Mouse (Mus musculus): ENCODE results near the gene Gm6169.
A peak's percentile ranks its signal among the peaks of the same experiment; 100 is the strongest.

Gm6169 gene

GRCm38 (mm10) chr13:97070931-97071625, 28.0 kb downstream of the Gm6169 start:
- DNase-seq (ENCODE audit: low read depth, low spot score): peak; percentile 91

- DNase-seq (ENCODE audit: low read depth, low spot score): no peak
Measured at GRCm38 (mm10) chr13:97068151-97068550, 30.9 kb downstream of the Gm6169 start.

- DNase-seq (ENCODE audit: low read depth, low spot score): peak; percentile 81
Measured at GRCm38 (mm10) chr13:97067691-97068090, 31.3 kb downstream of the Gm6169 start.

- DNase-seq (ENCODE audit: low read depth, low spot score): peak; percentile 98
Measured at GRCm38 (mm10) chr13:97066649-97067550, 32.1 kb downstream of the Gm6169 start, which contains the start of gene Fam169a. Gene Fam169a, plus strand, starts transcription at chr13:97067286.

- DNase-seq (ENCODE audit: low read depth, low spot score): peak; percentile 88
Measured at GRCm38 (mm10) chr13:97064844-97065621, 34.0 kb downstream of the Gm6169 start.

- peak; percentile 60 for DNase-seq (ENCODE audit: low read depth, low spot score)
Measured at GRCm38 (mm10) chr13:97064413-97064812, 34.6 kb downstream of the Gm6169 start.

GRCm38 (mm10) chr13:97063431-97063830, 35.6 kb downstream of the Gm6169 start:
- DNase-seq (ENCODE audit: low read depth, low spot score): no peak

- no peak for DNase-seq (ENCODE audit: low read depth, low spot score)
Measured at GRCm38 (mm10) chr13:97062151-97062550, 36.9 kb downstream of the Gm6169 start.

- no peak for DNase-seq (ENCODE audit: low read depth, low spot score)
Measured at GRCm38 (mm10) chr13:97060331-97060730, 38.7 kb downstream of the Gm6169 start.

GRCm38 (mm10) chr13:97059746-97060145, 39.3 kb downstream of the Gm6169 start:
- no peak for DNase-seq (ENCODE audit: low read depth, low spot score)

- DNase-seq (ENCODE audit: low read depth, low spot score): no peak
Measured at GRCm38 (mm10) chr13:97057817-97058216, 41.2 kb downstream of the Gm6169 start.

GRCm38 (mm10) chr13:97053844-97054243, 45.2 kb downstream of the Gm6169 start:
- no peak for DNase-seq (ENCODE audit: low read depth, low spot score)

GRCm38 (mm10) chr13:97052667-97053066, 46.4 kb downstream of the Gm6169 start:
- peak; percentile 86 for DNase-seq (ENCODE audit: low read depth, low spot score)

- no peak for DNase-seq (ENCODE audit: low read depth, low spot score)
Measured at GRCm38 (mm10) chr13:97051158-97051557, 47.9 kb downstream of the Gm6169 start.
